12 mouse cellular contexts compared by ENCODE assay signal in genomic region chr7:68062849-68063208, GRCm38 (mm10).
DNase-seq lines count a peak whose midpoint lies in the region; ATAC-seq and TF ChIP-seq lines count a peak whose summit lies in the region.
"Had no signal": no experiment of that assay in that cellular context is flagged by ENCODE, and none has a peak within 500 bp of the region (broad histone marks: within the 10 kb centered on the region; RNA-seq: fewer than 3 reads in every experiment).

No protein-coding gene starts in this region.

- no peak overlapping the region for H3K4me3 ChIP-seq in kidney, embryonic 16.5 days (ENCODE audit: low read length)
- no peak overlapping the region for H3K4me3 ChIP-seq in embryonic facial prominence, embryonic 14.5 days (ENCODE audit: low read depth, low read length)
- no peak overlapping the region for H3K4me3 ChIP-seq in myocyte
- no peak overlapping the region for H3K4me3 ChIP-seq in intestine, embryonic 16.5 days (ENCODE audit: low read length)
- H3K4me3 ChIP-seq: heart, embryonic 13.5 days; liver, embryonic 12.5 days had no signal

- peak overlapping the region; percentile 61 for H3K27ac ChIP-seq in kidney, embryonic 16.5 days (ENCODE audit: low read length)
- H3K27ac ChIP-seq in embryonic facial prominence, embryonic 14.5 days (replicated peaks; ENCODE audit: low read depth, low read length) = peak overlapping the region; percentile 56; the same call in 1 of the 2 replicates
- no peak overlapping the region for H3K27ac ChIP-seq in intestine, embryonic 16.5 days (ENCODE audit: low read length)
- H3K27ac ChIP-seq: heart, embryonic 13.5 days; liver, embryonic 12.5 days had no signal

- peaks cover 74% of the 10 kb centered on the region for H3K4me1 ChIP-seq in kidney, embryonic 16.5 days (ENCODE audit: insufficient read depth, low read length)
- peaks cover 35% of the 10 kb centered on the region for H3K4me1 ChIP-seq in embryonic facial prominence, embryonic 14.5 days (ENCODE audit: control insufficient read depth, insufficient read depth, low read length)
- H3K4me1 ChIP-seq in intestine, embryonic 16.5 days (ENCODE audit: control insufficient read depth, insufficient read depth, low read length) = peaks cover 22% of the 10 kb centered on the region

- TF ChIP-seq POLR2A in myocyte (IDR thresholded peaks at IDR 0.05; ENCODE audit: insufficient read length, low read depth) = no peak

- H3K36me3 ChIP-seq in kidney, embryonic 16.5 days (ENCODE audit: insufficient read depth, low read length) = no peaks in the 10 kb centered on the region
- H3K36me3 ChIP-seq in embryonic facial prominence, embryonic 14.5 days (ENCODE audit: control insufficient read depth, insufficient read depth, low read length) = no peaks in the 10 kb centered on the region
- H3K36me3 ChIP-seq in myocyte (ENCODE audit: control insufficient read depth, insufficient read depth) = no peaks in the 10 kb centered on the region
- no peaks in the 10 kb centered on the region for H3K36me3 ChIP-seq in intestine, embryonic 16.5 days (ENCODE audit: control insufficient read depth, insufficient read depth, low read length)
- H3K36me3 ChIP-seq: heart, embryonic 13.5 days had no signal

- no peak for ATAC-seq in kidney, embryonic 16.5 days (ENCODE audit: low FRiP score, low TSS enrichment)
- ATAC-seq in embryonic facial prominence, embryonic 14.5 days (ENCODE audit: low read depth) = peak; percentile 74; the same call in 1 of the 2 replicates
- no peak for ATAC-seq in intestine, embryonic 16.5 days
- ATAC-seq: intestine, postnatal 0 days; liver, embryonic 12.5 days had no signal

- peaks cover 20% of the 10 kb centered on the region for H3K79me2 ChIP-seq in myocyte (ENCODE audit: control insufficient read depth, insufficient read depth)

- 32% methylated on average over 5 of the region's 5 CpGs for WGBS in kidney, embryonic 16.5 days
- 38% methylated on average over 5 of the region's 5 CpGs for WGBS in embryonic facial prominence, embryonic 14.5 days
- WGBS in intestine, embryonic 16.5 days = 52% methylated on average over 5 of the region's 5 CpGs

- DNase-seq in kidney, postnatal 25 days = no peak
- peak; percentile 78 for DNase-seq in Muller cell, postnatal 12 days (ENCODE audit: inconsistent ontology term)
- DNase-seq in embryonic facial prominence, embryonic 14.5 days (ENCODE audit: low spot score) = peak; percentile 68
- no peak for DNase-seq in gastrocnemius, postnatal 25 days
- DNase-seq in heart, adult 9 months (ENCODE audit: low spot score in 2 of 2) = no peak
- DNase-seq: midbrain, embryonic 14.5 days had no signal

- H3ac ChIP-seq in myocyte (ENCODE audit: control insufficient read depth, insufficient read length) = no peak overlapping the region

- H3K9ac ChIP-seq in kidney, embryonic 16.5 days (replicated peaks; ENCODE audit: low read length) = no peak overlapping the region
- no peak overlapping the region for H3K9ac ChIP-seq in embryonic facial prominence, embryonic 14.5 days (ENCODE audit: low read depth, low read length)
- no peak overlapping the region for H3K9ac ChIP-seq in intestine, embryonic 16.5 days (ENCODE audit: low read depth, low read length)
- H3K9ac ChIP-seq: liver, embryonic 12.5 days had no signal

- H3K4me2 ChIP-seq in kidney, embryonic 16.5 days (replicated peaks; ENCODE audit: low read depth, low read length) = no peak overlapping the region
- no peak overlapping the region for H3K4me2 ChIP-seq in embryonic facial prominence, embryonic 14.5 days (ENCODE audit: low read depth, low read length)
- H3K4me2 ChIP-seq in myocyte (ENCODE audit: low read depth) = peak overlapping the region; percentile 16
- H3K4me2 ChIP-seq in intestine, embryonic 16.5 days (ENCODE audit: low read depth, low read length) = no peak overlapping the region
- H3K4me2 ChIP-seq: heart, embryonic 13.5 days; liver, embryonic 12.5 days had no signal

- no peaks in the 10 kb centered on the region for H3K27me3 ChIP-seq in kidney, embryonic 16.5 days (ENCODE audit: insufficient read depth, low read length)
- H3K27me3 ChIP-seq in embryonic facial prominence, embryonic 14.5 days (replicated peaks; ENCODE audit: control insufficient read depth, insufficient read depth, low read length) = no peaks in the 10 kb centered on the region
- no peaks in the 10 kb centered on the region for H3K27me3 ChIP-seq in myocyte (ENCODE audit: control insufficient read depth, insufficient read depth, insufficient read length)
- no peaks in the 10 kb centered on the region for H3K27me3 ChIP-seq in intestine, embryonic 16.5 days (replicated peaks; ENCODE audit: control insufficient read depth, insufficient read depth, low read length)
- H3K27me3 ChIP-seq: heart, embryonic 13.5 days; liver, embryonic 12.5 days had no signal

- no peaks in the 10 kb centered on the region for H3K9me3 ChIP-seq in kidney, embryonic 16.5 days (ENCODE audit: low read length)
- H3K9me3 ChIP-seq in embryonic facial prominence, embryonic 14.5 days (ENCODE audit: control insufficient read depth, low read length) = no peaks in the 10 kb centered on the region
- no peaks in the 10 kb centered on the region for H3K9me3 ChIP-seq in intestine, embryonic 16.5 days (ENCODE audit: control insufficient read depth, low read length)
- H3K9me3 ChIP-seq: heart, embryonic 13.5 days; liver, embryonic 12.5 days had no signal

TF ChIP-seq in myocyte, 11 proteins besides CTCF, POLR2A, EP300 and RAD21:
- TF ChIP-seq MYOG (IDR thresholded peaks at IDR 0.05; ENCODE audit: control insufficient read depth in 1 of 3, insufficient read depth in 1 of 3, insufficient read length in 2 of 3, low read depth in 2 of 3) = peak in 1 of 3 experiments; percentile 10
- no peak for TF ChIP-seq MYOD1 (IDR thresholded peaks at IDR 0.05; ENCODE audit: control insufficient read depth in 1 of 3, insufficient read length in 2 of 3, low read depth in 2 of 3)

Comparison
In these comparisons a context has a peak if more than half of its experiments do, and no peak if none do; other contexts are left out.
1. DNase-seq: peak in Muller cell, postnatal 12 days (single experiment) and embryonic facial prominence, embryonic 14.5 days (single experiment); none in kidney, postnatal 25 days (0 of 2), gastrocnemius, postnatal 25 days (single experiment) and heart, adult 9 months (0 of 2).